Mouse (Mus musculus): ENCODE results near the gene Gpr162. TPM values are rescaled to one million over a fixed set of nuclear protein-coding genes. Genes with fewer than 3 reads are reported as not detected.
A peak's percentile ranks its signal among the peaks of the same experiment; 100 is the strongest.

The Gpr162 gene
- total and polyA plus RNA-seq, 2 experiments from 2014 or later, result 39.3 to 225 TPM

- DNase-seq (ENCODE audit: low spot score), result peak; percentile 83
- peak overlapping the region; percentile 43 for H3K4me3 ChIP-seq (ENCODE audit: low read depth, low read length)
- peak overlapping the region; percentile 54 for H3K9ac ChIP-seq (replicated peaks; ENCODE audit: low read length, poor library complexity, severe bottlenecking)
- H3K4me2 ChIP-seq (ENCODE audit: low read depth, low read length, poor library complexity, severe bottlenecking), result peak overlapping the region; percentile 69
- TF ChIP-seq CTCF (IDR thresholded peaks at IDR 0.05), result peak; percentile 79
- 0 out of 2 replicates have a peak, but pooled peaks cover 10% of the 10 kb centered on the region for H3K36me3 ChIP-seq (ENCODE audit: insufficient read depth, low read length)
- H3K27ac ChIP-seq (ENCODE audit: low read depth, low read length), result peak overlapping the region; percentile 69
- no peaks in the 10 kb centered on the region for H3K9me3 ChIP-seq (ENCODE audit: low read length)
- H3K27me3 ChIP-seq (ENCODE audit: insufficient read depth, low read length), result no peaks in the 10 kb centered on the region
- no peak for ATAC-seq (ENCODE audit: low FRiP score)
- H3K4me1 ChIP-seq (ENCODE audit: insufficient read depth, low read length), result peaks cover 10% of the 10 kb centered on the region; the same call in 1 of the 2 replicates
- WGBS, result under 1% methylated on average over 32 of the region's 35 CpGs
Measured at GRCm38 (mm10) chr6:124809052-124809774, 54.6 kb downstream of the Gpr162 start.

Other genes starting within 250 kb of the Gpr162 start
- 0.09 TPM in 1 of 2 replicates, not detected in the other for gene C1s2, start 227.9 kb downstream of the Gpr162 start, total RNA-seq (2014; rRNA removed)
- 0.13 and 0.21 TPM in 2 replicates for gene C1s2, start 227.9 kb downstream of the Gpr162 start, polyA plus RNA-seq (2015; fragmentation: Nextera tagmentation; extraction: Ambion mirVana)
- gene Lpcat3, start 201.0 kb downstream of the Gpr162 start, total RNA-seq (2014; rRNA removed), result 31.4 and 35.0 TPM in 2 replicates
- 40.0 and 43.2 TPM in 2 replicates for gene Lpcat3, start 201.0 kb downstream of the Gpr162 start, polyA plus RNA-seq (2015; fragmentation: Nextera tagmentation; extraction: Ambion mirVana)
- gene Emg1, start 151.8 kb downstream of the Gpr162 start, total RNA-seq (2014; rRNA removed), result 75.6 and 99.9 TPM in 2 replicates
- 87.2 and 89.8 TPM in 2 replicates for gene Emg1, start 151.8 kb downstream of the Gpr162 start, polyA plus RNA-seq (2015; fragmentation: Nextera tagmentation; extraction: Ambion mirVana)
- gene Phb2, start 151.6 kb downstream of the Gpr162 start, total RNA-seq (2014; rRNA removed), result 197 and 230 TPM in 2 replicates
- 265 and 269 TPM in 2 replicates for gene Phb2, start 151.6 kb downstream of the Gpr162 start, polyA plus RNA-seq (2015; fragmentation: Nextera tagmentation; extraction: Ambion mirVana)
- 2.3 and 3.4 TPM in 2 replicates for gene Ptpn6, start 125.3 kb downstream of the Gpr162 start, total RNA-seq (2014; rRNA removed)
- gene Ptpn6, start 125.3 kb downstream of the Gpr162 start, polyA plus RNA-seq (2015; fragmentation: Nextera tagmentation; extraction: Ambion mirVana), result 3.2 and 4.0 TPM in 2 replicates
- gene Grcc10, start 122.6 kb downstream of the Gpr162 start, total RNA-seq (2014; rRNA removed), result 244 and 246 TPM in 2 replicates
- 710 and 723 TPM in 2 replicates for gene Grcc10, start 122.6 kb downstream of the Gpr162 start, polyA plus RNA-seq (2015; fragmentation: Nextera tagmentation; extraction: Ambion mirVana)
- gene Gm45234, start 108.0 kb downstream of the Gpr162 start, total RNA-seq (2014; rRNA removed), result not detected in 2 replicates
- gene Gm45234, start 108.0 kb downstream of the Gpr162 start, polyA plus RNA-seq (2015; fragmentation: Nextera tagmentation; extraction: Ambion mirVana), result not detected in 2 replicates
- gene Atn1, start 107.5 kb downstream of the Gpr162 start, total RNA-seq (2014; rRNA removed), result 30.7 and 38.0 TPM in 2 replicates
- gene Atn1, start 107.5 kb downstream of the Gpr162 start, polyA plus RNA-seq (2015; fragmentation: Nextera tagmentation; extraction: Ambion mirVana), result 25.5 and 30.4 TPM in 2 replicates
- gene Eno2, start 94.3 kb downstream of the Gpr162 start, total RNA-seq (2014; rRNA removed), result 221 and 267 TPM in 2 replicates
- gene Eno2, start 94.3 kb downstream of the Gpr162 start, polyA plus RNA-seq (2015; fragmentation: Nextera tagmentation; extraction: Ambion mirVana), result 175 and 189 TPM in 2 replicates
- gene Lrrc23, start 84.3 kb downstream of the Gpr162 start, total RNA-seq (2014; rRNA removed), result 12.7 and 12.8 TPM in 2 replicates
- 6.1 and 9.0 TPM in 2 replicates for gene Lrrc23, start 84.3 kb downstream of the Gpr162 start, polyA plus RNA-seq (2015; fragmentation: Nextera tagmentation; extraction: Ambion mirVana)
- gene Spsb2, start 55.3 kb downstream of the Gpr162 start, total RNA-seq (2014; rRNA removed), result 5.9 and 9.3 TPM in 2 replicates
- gene Spsb2, start 55.3 kb downstream of the Gpr162 start, polyA plus RNA-seq (2015; fragmentation: Nextera tagmentation; extraction: Ambion mirVana), result 10.2 and 10.9 TPM in 2 replicates
- gene Tpi1, start 49.7 kb downstream of the Gpr162 start, total RNA-seq (2014; rRNA removed), result 392 and 419 TPM in 2 replicates
- 415 and 480 TPM in 2 replicates for gene Tpi1, start 49.7 kb downstream of the Gpr162 start, polyA plus RNA-seq (2015; fragmentation: Nextera tagmentation; extraction: Ambion mirVana)
- 218 and 219 TPM in 2 replicates for gene Usp5, start 34.5 kb downstream of the Gpr162 start, total RNA-seq (2014; rRNA removed)
- gene Usp5, start 34.5 kb downstream of the Gpr162 start, polyA plus RNA-seq (2015; fragmentation: Nextera tagmentation; extraction: Ambion mirVana), result 201 and 214 TPM in 2 replicates
- 9.4 and 16.7 TPM in 2 replicates for gene Cdca3, start 34.4 kb downstream of the Gpr162 start, total RNA-seq (2014; rRNA removed)
- 15.0 and 16.0 TPM in 2 replicates for gene Cdca3, start 34.4 kb downstream of the Gpr162 start, polyA plus RNA-seq (2015; fragmentation: Nextera tagmentation; extraction: Ambion mirVana)
- 0.52 and 0.66 TPM in 2 replicates for gene Gnb3, start 23.7 kb downstream of the Gpr162 start, total RNA-seq (2014; rRNA removed)
- 0.23 and 1.1 TPM in 2 replicates for gene Gnb3, start 23.7 kb downstream of the Gpr162 start, polyA plus RNA-seq (2015; fragmentation: Nextera tagmentation; extraction: Ambion mirVana)
- 67.4 and 74.4 TPM in 2 replicates for gene P3h3, start 6.2 kb downstream of the Gpr162 start, total RNA-seq (2014; rRNA removed)
- 9.8 and 11.2 TPM in 2 replicates for gene P3h3, start 6.2 kb downstream of the Gpr162 start, polyA plus RNA-seq (2015; fragmentation: Nextera tagmentation; extraction: Ambion mirVana)
- 0.19 and 2.8 TPM in 2 replicates for gene Cd4, start 24.2 kb upstream of the Gpr162 start, total RNA-seq (2014; rRNA removed)
- 0.25 and 0.58 TPM in 2 replicates for gene Cd4, start 24.2 kb upstream of the Gpr162 start, polyA plus RNA-seq (2015; fragmentation: Nextera tagmentation; extraction: Ambion mirVana)
- 1.1 and 2.1 TPM in 2 replicates for gene Lag3, start 47.7 kb upstream of the Gpr162 start, total RNA-seq (2014; rRNA removed)
- gene Lag3, start 47.7 kb upstream of the Gpr162 start, polyA plus RNA-seq (2015; fragmentation: Nextera tagmentation; extraction: Ambion mirVana), result 2.8 and 3.5 TPM in 2 replicates
- 814 and 944 TPM in 2 replicates for gene Ptms, start 56.1 kb upstream of the Gpr162 start, total RNA-seq (2014; rRNA removed)
- 810 TPM in 2 replicates for gene Ptms, start 56.1 kb upstream of the Gpr162 start, polyA plus RNA-seq (2015; fragmentation: Nextera tagmentation; extraction: Ambion mirVana)
- gene Mlf2, start 67.4 kb upstream of the Gpr162 start, total RNA-seq (2014; rRNA removed), result 512 and 647 TPM in 2 replicates
- 628 and 643 TPM in 2 replicates for gene Mlf2, start 67.4 kb upstream of the Gpr162 start, polyA plus RNA-seq (2015; fragmentation: Nextera tagmentation; extraction: Ambion mirVana)
- 108 and 131 TPM in 2 replicates for gene Cops7a, start 101.6 kb upstream of the Gpr162 start, total RNA-seq (2014; rRNA removed)
- gene Cops7a, start 101.6 kb upstream of the Gpr162 start, polyA plus RNA-seq (2015; fragmentation: Nextera tagmentation; extraction: Ambion mirVana), result 92.3 and 97.1 TPM in 2 replicates
- 31.8 and 36.1 TPM in 2 replicates for gene Pianp, start 132.7 kb upstream of the Gpr162 start, total RNA-seq (2014; rRNA removed)
- gene Pianp, start 132.7 kb upstream of the Gpr162 start, polyA plus RNA-seq (2015; fragmentation: Nextera tagmentation; extraction: Ambion mirVana), result 97.0 and 97.5 TPM in 2 replicates
- gene Zfp384, start 145.2 kb upstream of the Gpr162 start, total RNA-seq (2014; rRNA removed), result 33.2 and 38.6 TPM in 2 replicates
- gene Zfp384, start 145.2 kb upstream of the Gpr162 start, polyA plus RNA-seq (2015; fragmentation: Nextera tagmentation; extraction: Ambion mirVana), result 9.0 and 9.7 TPM in 2 replicates
- 60.4 and 69.8 TPM in 2 replicates for gene Ing4, start 175.8 kb upstream of the Gpr162 start, total RNA-seq (2014; rRNA removed)
- 97.8 and 104 TPM in 2 replicates for gene Ing4, start 175.8 kb upstream of the Gpr162 start, polyA plus RNA-seq (2015; fragmentation: Nextera tagmentation; extraction: Ambion mirVana)
- gene Acrbp, start 185.7 kb upstream of the Gpr162 start, total RNA-seq (2014; rRNA removed), result 6.9 and 12.6 TPM in 2 replicates
- 7.2 and 7.8 TPM in 2 replicates for gene Acrbp, start 185.7 kb upstream of the Gpr162 start, polyA plus RNA-seq (2015; fragmentation: Nextera tagmentation; extraction: Ambion mirVana)
- gene Lpar5, start 203.9 kb upstream of the Gpr162 start, total RNA-seq (2014; rRNA removed), result 0.90 and 1.7 TPM in 2 replicates
- gene Lpar5, start 203.9 kb upstream of the Gpr162 start, polyA plus RNA-seq (2015; fragmentation: Nextera tagmentation; extraction: Ambion mirVana), result 0.52 and 0.71 TPM in 2 replicates
- gene Chd4, start 232.0 kb upstream of the Gpr162 start, total RNA-seq (2014; rRNA removed), result 117 and 133 TPM in 2 replicates
- gene Chd4, start 232.0 kb upstream of the Gpr162 start, polyA plus RNA-seq (2015; fragmentation: Nextera tagmentation; extraction: Ambion mirVana), result 72.9 and 89.1 TPM in 2 replicates